Mouse (Mus musculus) G1E (cell line): ENCODE measurements around the gene Grhl3.

Experiments
- CTCF ChIP-seq: IDR thresholded peaks from 2 replicates; pipeline ENCODE4 v1.5.1; 2012; ENCODE audit warnings: low read depth, low read length, inconsistent platforms, mixed read lengths
- GATA1 ChIP-seq: IDR thresholded peaks from 2 replicates; pipeline ENCODE4 v1.6.1; 2012; ENCODE audit warnings: borderline replicate concordance, low read length, inconsistent platforms, mixed read lengths
- GATA2 ChIP-seq: IDR thresholded peaks from 2 replicates; pipeline ENCODE4 v1.6.1; 2012; ENCODE audit warnings: low read depth, low read length, inconsistent platforms, borderline replicate concordance
- POLR2AphosphoS5 ChIP-seq: IDR thresholded peaks from 2 replicates; pipeline ENCODE4 v1.6.1; 2012; ENCODE audit warnings: low read depth, low read length, inconsistent platforms; ENCODE audit not compliant: insufficient replicate concordance
- TAL1 ChIP-seq: conservative IDR thresholded peaks from 2 replicates; pipeline ENCODE4 v1.6.1; 2012; ENCODE audit warnings: low read depth, low read length, inconsistent platforms, mixed read lengths

DNA sequence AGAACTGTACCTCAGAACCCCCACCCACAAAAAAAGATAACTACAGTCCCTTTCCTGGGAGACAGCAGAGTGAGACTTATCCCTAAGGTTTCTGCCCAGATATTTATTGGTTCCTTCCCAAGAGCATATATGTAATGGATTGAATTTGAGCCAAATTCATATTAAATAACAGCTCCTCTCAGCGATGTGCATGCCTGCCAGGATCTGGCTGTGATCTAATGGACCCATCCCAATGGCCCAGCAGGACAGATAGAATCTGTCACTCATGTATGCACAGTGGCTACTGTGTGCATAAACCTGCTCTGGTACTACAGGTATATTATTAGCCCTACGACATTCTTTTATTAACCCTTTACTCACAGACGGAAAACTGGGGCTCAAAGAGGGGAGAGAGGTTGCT lies 17.7 kb upstream of the Grhl3 start:
- TF ChIP-seq TAL1: no peak
- TF ChIP-seq CTCF: no peak
- no peak for TF ChIP-seq GATA1
- TF ChIP-seq POLR2AphosphoS5: no peak
- no peak for TF ChIP-seq GATA2
